Mouse (Mus musculus) limb, embryonic 14.5 days (tissue): ENCODE measurements around the gene Eml3. TPM values are rescaled to one million over a fixed set of nuclear protein-coding genes. Genes with fewer than 3 reads are reported as not detected.
A peak's percentile ranks its signal among the peaks of the same experiment; 100 is the strongest.

ENCODE experiments used
- ATAC-seq: fragments of 200-750 bp; cut with Nextera tagmentation; 2 replicates; pipeline ENCODE4 v1.8.0; 2017; ENCODE audit warnings: low read depth, moderate number of reproducible peaks, moderate TSS enrichment; ENCODE audit not compliant: low FRiP score
- DNase-seq: peaks from one replicate; pipeline ENCODE4 v3.0.0-alpha.2; 2015; ENCODE audit warnings: low spot score
- H3K27ac ChIP-seq: fragments of 300-500 bp; sonication (generic); replicated peaks from 2 replicates; pipeline ENCODE4 v1.5.1; 2014; ENCODE audit warnings: low read depth, mild to moderate bottlenecking, low read length, moderate library complexity, mixed read lengths
- H3K27me3 ChIP-seq: fragments of 300-500 bp; sonication (generic); 2 replicates; pipeline ENCODE4 v1.6.1; 2014; ENCODE audit warnings: low read length, mixed read lengths; ENCODE audit not compliant: control insufficient read depth, insufficient read depth
- H3K36me3 ChIP-seq: fragments of 300-500 bp; sonication (generic); 2 replicates; pipeline ENCODE4 v1.6.1; 2014; ENCODE audit warnings: mild to moderate bottlenecking, low read length, moderate library complexity, mixed read lengths; ENCODE audit not compliant: control insufficient read depth, insufficient read depth
- H3K4me1 ChIP-seq: fragments of 300-500 bp; sonication (generic); 2 replicates; pipeline ENCODE4 v1.6.1; 2014; ENCODE audit warnings: antibody characterized with exemption, low read length, mixed read lengths; ENCODE audit not compliant: control insufficient read depth, insufficient read depth
- H3K4me2 ChIP-seq: fragments of 300-500 bp; sonication (generic); replicated peaks from 2 replicates; pipeline ENCODE4 v1.6.1; 2014; ENCODE audit warnings: low read depth, mild to moderate bottlenecking, low read length, moderate library complexity; ENCODE audit not compliant: severe bottlenecking
- H3K4me3 ChIP-seq: fragments of 300-500 bp; sonication (generic); replicated peaks from 2 replicates; pipeline ENCODE4 v1.5.1; 2014; ENCODE audit warnings: low read length
- H3K9ac ChIP-seq: fragments of 300-500 bp; sonication (generic); 2 replicates; pipeline ENCODE4 v1.6.1; 2014; ENCODE audit warnings: mild to moderate bottlenecking, low read depth, low read length, moderate library complexity; ENCODE audit not compliant: severe bottlenecking
- H3K9me3 ChIP-seq: fragments of 300-500 bp; sonication (generic); 2 replicates; pipeline ENCODE4 v1.6.1; 2016; ENCODE audit warnings: low read length; ENCODE audit not compliant: control insufficient read depth
- POLR2A ChIP-seq: fragments of 200-500 bp; IDR thresholded peaks from 2 replicates; pipeline ENCODE4 v1.8.0; 2012; ENCODE audit warnings: inconsistent platforms, mild to moderate bottlenecking, moderate library complexity, borderline replicate concordance; ENCODE audit not compliant: insufficient read depth, insufficient read length; ENCODE audit errors: extremely low read depth
- WGBS: fragments of 180-500 bp; shearing (Covaris S2); extraction: QIAGEN DNeasy Blood & Tissue Kit; methylation state at CpG from one replicate; pipeline ENCODE4 v1.1.7; 2014; 5-methylcytosine and 5-hydroxymethylcytosine counted together
- polyA plus RNA-seq, 2 experiments: library from polyadenylated mRNA; depleted of rRNA in 1 of 2; stranded (reverse) in 1 of 2; unstranded in 1 of 2; fragments of >200 nt; fragmentation: Nextera tagmentation in 1 of 2; extraction: Ambion mirVana in 1 of 2; gene quantifications; 2 replicates each; pipeline versions ENCODE4 v1.2.1 to v1.2.3; 2012 to 2014

The Eml3 gene
- polyA plus RNA-seq, 2 experiments = 21.5 to 62.1 TPM

DNA sequence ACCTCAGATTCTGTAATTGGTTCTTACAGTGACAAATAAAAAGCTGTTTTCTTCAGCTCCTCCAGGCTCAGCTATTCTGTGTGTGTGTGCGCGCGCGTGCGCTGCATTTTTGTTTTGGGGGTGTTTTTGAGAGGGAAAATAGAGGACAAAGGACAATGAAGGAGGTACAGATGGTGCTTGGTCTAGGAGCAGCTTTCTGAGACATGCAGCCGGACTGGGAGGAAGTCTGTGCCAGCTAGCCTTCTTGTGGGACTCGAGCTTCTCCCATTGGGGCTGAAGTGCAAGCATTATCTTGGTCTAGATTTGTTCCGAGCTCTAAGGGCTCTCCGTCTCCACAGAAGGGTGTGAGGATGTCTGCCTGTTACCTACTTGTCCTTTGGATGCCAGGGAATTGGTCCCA, 22.9 kb downstream of the Eml3 start:
- Histone ChIP-seq H3K4me1 (peaks cover 8% of the 10 kb centered on the region), H3K36me3 (peaks cover 69% of the 10 kb centered on the region), H3K9me3 (no peaks in the 10 kb centered on the region), H3K9ac (peak overlapping the region; percentile 25; the same call in 1 of the 2 replicates), H3K27ac (peak overlapping the region; percentile 55; the same call in 1 of the 2 replicates), H3K4me3 (no peak overlapping the region), H3K27me3 (no peaks in the 10 kb centered on the region), H3K4me2 (no peak overlapping the region)
- DNase-seq = no peak
- WGBS = 93% methylated on average over 9 of the region's 9 CpGs
- TF ChIP-seq POLR2A = no peak
- ATAC-seq = no peak

DNA sequence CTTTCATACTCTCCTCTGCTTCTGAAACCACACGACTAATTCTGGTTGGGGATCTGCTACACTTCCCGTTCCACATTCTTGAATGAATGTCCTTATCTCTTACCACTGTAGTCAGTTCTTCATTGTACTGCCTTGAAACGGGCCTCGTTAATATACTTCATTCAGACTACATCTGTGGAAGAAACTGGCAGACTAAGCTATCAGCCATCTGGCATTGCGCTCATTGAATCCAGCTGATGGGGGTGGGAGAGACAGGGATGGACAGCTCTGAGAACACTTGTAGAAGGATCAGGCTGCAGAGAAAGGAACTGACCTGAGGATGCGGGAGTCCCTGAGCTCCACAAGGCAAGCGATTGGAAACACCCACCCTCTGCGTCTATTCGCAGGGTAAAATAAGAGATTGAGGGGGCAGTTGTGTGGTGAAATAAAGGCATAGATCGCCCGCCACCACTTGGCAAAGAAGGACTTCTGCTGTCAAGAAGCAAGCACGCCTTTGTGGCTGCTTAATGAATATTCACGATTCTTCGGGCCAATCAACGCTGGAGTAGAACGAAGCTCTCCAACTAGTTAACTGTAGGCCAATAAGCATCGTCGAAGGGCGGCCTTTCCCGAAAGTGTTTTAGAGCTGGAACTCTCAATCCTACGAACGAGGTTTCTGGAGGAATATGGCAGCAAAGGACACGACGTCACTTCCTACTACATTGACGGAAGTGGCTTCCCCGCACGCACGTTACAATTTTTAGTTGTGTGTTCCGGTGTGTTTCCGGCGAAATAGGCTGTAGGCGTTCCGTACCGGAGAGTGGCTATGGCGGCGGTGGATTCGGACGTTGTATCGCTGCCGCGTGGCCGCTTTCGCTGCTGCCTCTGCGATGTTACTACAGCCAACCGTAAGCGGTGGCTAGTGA, 24.0 kb downstream of the Eml3 start, which contains the start of gene Tut1:
TSS of gene Tut1 (plus strand) at position 713 of the 905 bp plus-strand sequence.
- Histone ChIP-seq H3K9ac (peak within 1 kb of the TSS; percentile 69), H3K4me3 (peak within 1 kb of the TSS; percentile 68), H3K9me3 (no peaks in the 10 kb centered on the region), H3K36me3 (peaks cover 68% of the 10 kb centered on the region), H3K27me3 (no peaks in the 10 kb centered on the region), H3K27ac (peak within 1 kb of the TSS; percentile 71), H3K4me2 (peak within 1 kb of the TSS; percentile 76), H3K4me1 (peaks cover 8% of the 10 kb centered on the region)
- ATAC-seq (peak; percentile 97), DNase-seq (peak; percentile 99)
- 4% methylated on average over 46 of the region's 46 CpGs for WGBS
- TF ChIP-seq POLR2A = peak; percentile 46; the same call in 1 of the 2 replicates

DNA sequence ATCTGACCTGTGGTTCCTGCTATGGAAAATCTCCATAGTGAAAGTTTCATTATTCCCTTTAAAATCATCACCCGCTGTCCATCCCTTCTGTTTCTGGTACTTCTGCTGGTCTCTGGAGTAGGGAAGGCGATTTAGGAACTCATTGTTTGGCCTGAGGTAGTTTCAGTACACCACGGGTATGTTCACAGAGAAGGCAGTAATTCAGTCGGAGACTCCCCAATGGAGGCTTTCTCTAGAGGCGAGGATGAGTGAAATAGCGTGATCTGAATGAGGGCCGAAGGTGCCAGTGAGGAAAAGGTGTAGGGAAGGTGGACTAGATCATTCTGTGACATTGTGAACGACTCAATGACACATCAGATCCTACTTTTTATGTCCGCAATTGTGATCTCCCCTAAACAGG, 24.8 kb downstream of the Eml3 start:
- TF ChIP-seq POLR2A = no peak
- no peaks in the 10 kb centered on the region for H3K9me3 ChIP-seq
- no peaks in the 10 kb centered on the region for H3K27me3 ChIP-seq
- peaks cover 68% of the 10 kb centered on the region for H3K36me3 ChIP-seq
- peaks cover 8% of the 10 kb centered on the region for H3K4me1 ChIP-seq
- H3K4me3 ChIP-seq = peak overlapping the region; percentile 68
- H3K4me2 ChIP-seq = peak overlapping the region; percentile 76
- 9% methylated on average over 9 of the region's 9 CpGs for WGBS
- H3K27ac ChIP-seq = peak overlapping the region; percentile 71
- H3K9ac ChIP-seq = peak overlapping the region; percentile 69
- DNase-seq (no peak), ATAC-seq (no peak)

DNA sequence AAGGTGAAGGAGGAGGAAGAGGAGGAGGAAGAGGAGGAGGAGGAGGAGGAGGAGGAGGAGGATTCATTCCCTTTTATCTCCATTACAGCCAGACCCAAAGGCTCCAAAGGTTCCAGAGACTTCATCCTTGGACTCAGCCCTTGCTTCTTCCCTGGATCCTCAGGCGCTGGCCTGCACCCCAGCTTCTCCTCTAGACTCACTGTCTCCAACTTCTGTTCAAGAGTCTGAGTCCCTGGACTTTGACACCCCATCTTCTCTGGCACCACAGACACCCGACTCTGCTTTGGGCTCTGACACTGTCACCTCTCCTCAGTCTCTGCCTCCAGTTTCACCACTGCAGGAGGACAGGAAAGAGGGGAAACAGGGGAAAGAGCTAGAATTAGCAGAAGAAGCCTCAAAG, 32.9 kb downstream of the Eml3 start:
- H3K9ac ChIP-seq = no peak overlapping the region
- no peak overlapping the region for H3K4me3 ChIP-seq
- no peak overlapping the region for H3K27ac ChIP-seq
- H3K4me2 ChIP-seq = no peak overlapping the region
- H3K9me3 ChIP-seq = no peaks in the 10 kb centered on the region
- WGBS = 88% methylated on average over 2 of the region's 2 CpGs
- no peak for TF ChIP-seq POLR2A
- peaks cover 10% of the 10 kb centered on the region; the same call in 1 of the 2 replicates for H3K4me1 ChIP-seq
- H3K36me3 ChIP-seq = peaks cover 86% of the 10 kb centered on the region
- H3K27me3 ChIP-seq = no peaks in the 10 kb centered on the region
- no peak for ATAC-seq
- no peak for DNase-seq

DNA sequence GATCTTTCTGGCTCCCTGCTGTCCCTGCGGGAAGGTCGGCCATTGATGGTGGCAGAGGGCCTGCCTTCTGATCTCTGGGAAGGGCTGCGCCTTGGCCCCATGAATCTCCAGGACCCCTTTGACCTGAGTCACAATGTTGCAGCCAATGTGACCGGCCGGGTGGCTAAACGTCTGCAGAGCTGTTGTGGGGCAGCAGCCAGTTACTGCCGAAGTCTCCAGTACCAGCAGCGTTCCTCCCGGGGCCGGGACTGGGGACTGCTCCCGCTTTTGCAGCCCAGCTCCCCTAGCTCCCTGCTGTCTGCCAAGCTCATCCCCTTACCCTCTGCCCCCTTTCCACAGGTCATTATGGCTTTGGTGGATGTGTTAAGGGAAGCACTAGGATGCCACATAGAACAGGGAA, 35.7 kb downstream of the Eml3 start:
- DNase-seq (no peak), ATAC-seq (no peak)
- H3K4me3 ChIP-seq = peak overlapping the region; percentile 2; the same call in 1 of the 2 replicates
- no peak overlapping the region for H3K27ac ChIP-seq
- H3K9me3 ChIP-seq = no peaks in the 10 kb centered on the region
- H3K9ac ChIP-seq = peak overlapping the region; percentile 97; the same call in 1 of the 2 replicates
- H3K36me3 ChIP-seq = peaks cover 76% of the 10 kb centered on the region
- H3K27me3 ChIP-seq = no peaks in the 10 kb centered on the region
- H3K4me2 ChIP-seq = no peak overlapping the region
- peaks cover 19% of the 10 kb centered on the region; the same call in 1 of the 2 replicates for H3K4me1 ChIP-seq
- WGBS = 89% methylated on average over 11 of the region's 11 CpGs
- no peak for TF ChIP-seq POLR2A
